Mouse (Mus musculus): ENCODE results near the gene Tbc1d25.

The Tbc1d25 gene

DNA sequence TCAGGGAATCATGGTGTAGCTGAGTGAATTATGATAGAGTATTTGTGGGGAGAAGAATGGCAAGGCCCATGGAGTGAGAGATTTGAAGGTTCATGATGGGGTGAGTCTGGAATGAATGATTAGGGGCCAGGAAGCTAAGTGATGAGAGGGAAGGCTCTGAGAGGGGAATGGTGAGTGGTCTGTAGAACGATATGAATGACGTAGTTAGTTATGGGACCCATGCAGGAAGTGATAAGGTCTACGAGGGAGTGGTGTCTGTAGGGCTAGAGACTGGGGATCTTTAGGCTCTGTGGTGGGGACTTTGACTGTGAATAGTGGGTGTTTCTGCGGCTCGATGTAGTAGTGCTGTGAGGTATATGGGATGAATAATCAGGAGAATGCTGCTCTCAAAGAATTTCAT is 3.7 kb upstream of the Tbc1d25 start:
- no peak for DNase-seq (ENCODE audit: low spot score in 2 of 2)

DNA sequence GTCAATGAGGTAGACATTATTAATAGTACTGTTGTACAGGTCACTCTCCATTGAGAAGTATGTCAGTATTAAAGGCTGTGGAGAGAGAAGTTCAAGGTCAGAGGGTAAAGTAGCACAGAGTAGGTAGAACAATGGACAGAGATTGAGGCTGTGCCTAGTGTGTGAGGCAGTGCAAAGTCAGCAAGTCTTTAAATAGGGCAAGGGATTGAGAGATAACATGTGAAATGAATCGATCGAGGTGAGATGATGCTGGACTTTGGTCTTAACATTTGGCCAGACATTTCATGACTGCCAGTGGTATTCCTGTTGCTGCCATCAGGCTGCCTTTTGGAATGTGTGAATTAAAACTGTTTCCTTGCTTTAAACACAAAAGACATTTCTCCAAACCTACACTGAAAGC is 2.9 kb upstream of the Tbc1d25 start:
- no peak for DNase-seq (ENCODE audit: low spot score in 2 of 2)

DNA sequence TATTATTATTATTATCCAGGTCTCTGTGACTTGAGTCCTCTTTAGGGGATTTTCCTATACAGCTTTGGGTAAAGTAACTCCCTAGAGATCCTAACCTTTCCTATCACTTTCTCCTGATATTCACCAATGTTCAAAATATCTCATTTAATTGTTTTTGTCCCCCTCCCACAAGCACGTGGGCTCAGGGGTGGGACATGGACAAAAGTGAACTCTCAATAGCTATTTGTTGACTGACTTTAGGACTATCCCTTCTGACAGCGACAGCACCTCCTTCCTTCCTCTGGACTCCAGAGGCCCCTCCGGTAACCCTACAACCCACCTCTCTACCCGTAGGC is 845 bp downstream of the Tbc1d25 start:
- no peak for DNase-seq (ENCODE audit: low spot score in 2 of 2)

DNA sequence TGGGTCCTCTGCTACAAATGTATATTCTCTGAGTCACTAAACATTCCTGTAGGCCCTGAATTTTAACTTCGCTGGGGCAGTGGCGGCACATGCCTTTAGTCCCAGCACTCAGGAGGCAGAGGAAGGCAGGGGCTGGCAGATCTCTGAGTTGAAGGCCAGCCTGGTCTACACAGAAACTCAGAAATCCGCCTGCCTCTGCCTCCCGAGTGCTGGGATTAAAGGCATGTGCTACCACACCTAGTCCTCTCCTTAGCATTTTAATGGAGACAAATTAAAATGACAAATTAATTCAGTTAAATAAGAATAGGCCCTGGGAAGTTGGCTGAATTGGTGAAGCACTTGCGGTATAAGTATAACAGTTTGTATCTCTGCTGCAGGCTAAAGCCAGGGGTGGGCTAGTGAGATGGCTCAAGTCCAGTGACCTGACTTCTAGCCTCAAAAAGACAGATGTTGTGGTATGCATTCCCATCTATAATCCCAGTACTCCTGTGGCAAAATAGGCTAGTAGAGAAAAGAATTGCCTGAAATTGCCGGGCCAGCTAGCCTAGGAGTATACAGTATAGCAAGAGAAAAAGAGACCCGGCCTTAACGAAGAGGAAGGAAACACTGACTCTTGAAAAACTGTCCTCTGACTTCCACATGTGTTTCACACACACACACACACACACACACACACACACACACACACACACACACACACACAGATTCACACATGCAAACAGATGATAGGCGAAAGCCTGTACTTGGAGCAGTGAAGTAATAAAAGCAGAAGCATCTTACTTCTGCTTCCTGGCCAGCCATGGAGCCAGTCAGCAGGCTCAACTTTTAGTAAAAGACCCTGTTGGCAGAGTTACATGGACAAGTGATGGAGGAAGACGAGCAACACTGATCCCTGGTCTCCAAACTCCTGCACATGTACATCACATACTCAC is 8.0 kb downstream of the Tbc1d25 start:
- DNase-seq (ENCODE audit: low spot score in 2 of 2) = no peak

DNA sequence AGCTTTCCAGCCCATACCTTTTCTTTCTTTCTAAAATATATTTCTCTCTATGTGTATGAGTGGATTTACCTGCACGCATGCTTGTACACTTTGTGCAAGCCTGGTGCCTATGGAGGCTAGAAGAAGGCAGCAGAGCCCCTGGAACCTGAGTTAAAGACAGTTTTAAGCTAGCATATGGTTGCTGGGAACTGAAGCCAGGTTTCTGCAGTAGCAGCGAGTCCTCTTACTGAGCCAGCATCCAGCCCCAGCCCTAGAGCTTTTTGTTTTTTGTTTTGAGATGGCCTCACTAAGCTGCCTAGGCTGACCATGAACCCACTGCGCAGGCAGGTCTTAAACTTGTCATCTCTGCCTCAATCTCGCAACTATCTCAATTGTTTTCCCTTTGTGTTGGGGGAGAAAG is 11.5 kb downstream of the Tbc1d25 start:
- DNase-seq (ENCODE audit: low spot score in 2 of 2) = no peak

DNA sequence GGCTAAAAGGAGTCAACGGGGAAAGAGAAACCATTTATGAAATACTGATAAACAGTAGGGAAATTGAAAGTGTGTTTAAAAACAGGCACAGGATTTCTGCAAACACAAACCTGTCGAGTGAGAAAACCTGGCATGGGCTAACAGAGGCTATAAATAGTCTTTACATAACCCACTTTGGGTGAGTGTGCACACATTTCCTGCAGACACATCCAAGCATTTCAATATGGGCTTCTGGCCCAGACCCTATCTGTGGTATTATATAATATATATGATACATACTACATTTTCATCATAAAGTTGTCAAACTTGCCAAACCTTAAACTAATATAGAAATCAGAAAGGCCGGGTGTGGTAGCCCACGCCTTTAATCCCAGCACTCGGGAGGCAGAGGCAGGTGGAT is 12.9 kb downstream of the Tbc1d25 start:
- DNase-seq (ENCODE audit: low spot score in 2 of 2) = no peak

DNA sequence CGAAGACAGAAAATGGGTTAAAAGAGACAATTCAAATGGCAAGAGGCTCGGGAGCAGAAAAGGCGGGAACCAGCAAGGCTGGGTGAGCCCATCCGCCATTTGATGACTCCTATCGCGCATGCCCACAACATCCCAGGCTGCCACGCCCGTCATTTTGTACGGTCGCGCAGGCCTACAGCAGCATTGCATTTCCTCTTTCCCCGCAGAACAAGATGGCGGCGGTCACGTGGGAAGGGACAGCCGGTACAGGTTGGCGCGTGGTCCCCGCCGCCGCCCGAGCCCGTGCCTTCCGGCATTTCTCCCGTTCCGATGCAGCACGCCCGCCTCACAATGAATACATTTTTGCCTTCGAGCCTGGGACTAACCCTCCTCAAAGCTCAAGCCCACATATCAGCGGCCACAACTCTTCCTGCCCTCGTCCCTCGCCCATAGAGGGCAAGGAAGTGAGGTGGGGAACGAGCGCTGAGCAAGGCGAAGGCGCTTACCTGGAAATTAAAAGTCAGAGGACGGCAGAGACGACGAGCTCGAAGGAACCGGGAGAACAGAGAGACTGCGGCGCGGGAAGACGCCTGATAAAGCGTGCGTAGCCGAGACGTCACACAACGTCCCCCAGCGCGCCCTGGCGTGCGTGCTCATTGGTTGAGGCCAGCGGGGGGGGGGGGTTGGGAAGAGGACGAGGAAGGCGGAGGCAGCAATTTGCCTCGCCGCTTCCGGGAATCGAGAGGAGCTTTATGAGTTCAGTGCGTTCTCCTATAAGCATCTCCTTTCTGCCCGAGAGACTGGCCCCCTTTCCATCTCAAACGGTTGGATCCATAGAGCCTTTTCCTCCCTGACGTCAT is 30.6 kb downstream of the Tbc1d25 start, which contains the start of gene Rbm3:
Rbm3 (minus strand) TSS at position 728 of the 839 bp plus-strand sequence.
- DNase-seq (ENCODE audit: low spot score in 2 of 2) = peak; percentile 59 to 82

DNA sequence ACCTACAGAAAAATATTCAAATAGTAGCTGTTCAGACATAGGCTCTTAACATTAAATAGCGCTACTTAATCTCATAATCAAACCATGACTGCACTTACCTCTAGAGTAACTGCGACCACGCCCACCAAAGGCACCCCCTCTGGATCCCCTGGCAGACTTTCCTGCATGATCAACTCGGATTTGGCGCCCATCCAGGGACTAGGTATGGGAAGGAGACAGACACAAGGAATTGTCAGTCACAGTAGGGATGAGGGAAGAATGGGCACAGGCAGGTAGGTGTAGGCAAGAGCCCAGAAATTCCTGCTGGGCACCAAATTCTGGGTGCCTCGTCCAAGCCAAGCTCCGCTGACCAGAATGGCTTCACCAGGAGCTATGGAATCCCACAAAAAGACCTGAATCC is 32.2 kb downstream of the Tbc1d25 start:
- no peak for DNase-seq (ENCODE audit: low spot score in 2 of 2)

DNA sequence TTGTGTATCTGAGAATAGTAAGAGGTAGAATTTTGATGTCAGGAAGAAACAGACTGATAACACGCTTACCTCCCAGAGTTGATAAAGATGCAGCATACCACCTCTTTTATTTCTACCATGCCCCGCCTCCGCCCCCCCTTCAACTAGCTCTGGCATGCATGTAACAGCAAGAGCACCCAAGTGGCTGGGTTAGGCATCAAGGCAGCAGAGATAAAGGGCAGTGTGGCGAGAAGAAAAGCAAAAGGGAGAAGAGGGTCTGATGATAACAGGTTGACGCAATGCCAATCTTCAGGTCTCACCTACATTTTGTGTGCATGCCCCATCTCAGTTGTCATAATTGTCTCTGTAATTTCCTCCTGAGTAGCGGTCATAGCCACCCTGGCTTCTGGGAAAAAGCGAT is 33.0 kb downstream of the Tbc1d25 start:
- no peak for DNase-seq (ENCODE audit: low spot score in 2 of 2)

DNA sequence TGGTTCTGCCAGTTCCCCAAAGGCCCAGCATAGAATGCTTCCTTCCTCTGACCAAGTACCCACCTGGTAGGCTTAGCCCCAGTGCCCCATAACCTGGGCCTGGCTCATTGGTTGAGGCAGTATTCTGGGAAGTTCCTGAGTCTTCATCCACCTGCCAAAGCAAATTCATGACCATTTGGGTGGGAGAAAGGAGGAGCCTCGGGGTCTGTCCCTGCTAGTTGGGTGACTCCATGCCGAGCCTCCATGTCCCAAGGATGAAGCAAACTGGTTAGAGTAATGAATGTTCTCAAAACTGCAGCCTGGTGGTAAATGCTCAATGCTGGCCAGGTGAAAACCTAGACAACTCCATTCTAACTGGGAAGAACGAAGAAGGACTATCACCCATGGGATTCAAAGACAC is 34.9 kb downstream of the Tbc1d25 start:
- no peak for DNase-seq (ENCODE audit: low spot score in 2 of 2)

DNA sequence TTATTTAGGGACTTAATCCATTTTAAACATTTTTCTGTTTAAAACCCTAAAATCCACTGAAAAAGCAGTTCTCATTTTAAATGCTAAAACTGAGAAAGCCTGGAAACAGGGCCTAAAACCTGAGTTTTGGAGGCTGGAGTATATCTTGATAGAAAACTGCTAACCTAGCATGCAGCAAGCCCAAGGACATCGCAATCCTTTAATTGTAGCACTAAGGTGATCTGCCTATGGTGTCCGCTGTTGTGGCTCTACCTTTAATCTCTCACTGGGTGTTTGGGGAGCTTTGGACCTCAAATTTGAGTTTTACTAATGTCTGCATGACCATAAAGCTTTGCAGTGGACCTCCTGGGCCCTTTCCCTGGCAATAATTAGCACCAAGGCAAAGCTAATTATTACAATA is 35.5 kb downstream of the Tbc1d25 start:
- no peak for DNase-seq (ENCODE audit: low spot score in 2 of 2)

DNA sequence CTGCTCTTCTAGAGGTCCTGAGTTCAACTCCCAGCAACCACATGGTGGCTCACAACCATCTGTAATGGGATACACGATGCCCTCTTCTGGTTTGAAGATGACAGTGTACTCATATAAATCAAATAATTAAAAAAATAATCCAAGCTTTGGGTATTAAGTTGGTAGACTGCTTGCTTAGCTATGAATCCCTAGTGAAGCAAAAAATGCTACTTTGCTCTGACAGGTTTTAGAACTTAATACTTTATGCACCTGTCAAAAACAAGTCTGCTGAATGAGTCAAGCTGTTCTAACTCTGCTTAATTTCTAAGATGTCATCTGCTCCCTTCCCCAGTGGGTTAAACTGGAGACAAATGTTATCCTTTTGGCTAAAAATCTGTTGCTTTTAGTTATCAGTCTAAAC is 36.5 kb downstream of the Tbc1d25 start:
- DNase-seq (ENCODE audit: low spot score in 2 of 2) = no peak

DNA sequence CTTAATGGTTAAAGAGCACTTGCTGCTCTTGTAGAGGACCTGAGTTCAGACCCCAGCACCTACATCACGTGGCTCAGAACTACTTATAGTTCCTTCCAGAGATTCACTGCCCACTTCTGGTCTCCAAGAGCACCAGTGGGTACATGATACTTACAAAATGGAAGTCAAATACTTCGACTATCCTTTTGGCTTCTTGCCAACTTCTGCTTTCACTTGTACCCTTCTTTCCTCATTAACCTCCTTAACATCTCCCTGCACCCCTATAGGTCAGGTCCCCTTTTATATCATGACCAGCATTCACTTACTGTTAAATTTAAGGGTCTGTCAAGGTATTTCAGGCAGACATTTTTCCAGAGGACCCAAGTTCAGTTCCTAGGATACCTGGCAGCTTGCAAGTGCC is 40.1 kb downstream of the Tbc1d25 start:
- no peak for DNase-seq (ENCODE audit: low spot score in 2 of 2)

DNA sequence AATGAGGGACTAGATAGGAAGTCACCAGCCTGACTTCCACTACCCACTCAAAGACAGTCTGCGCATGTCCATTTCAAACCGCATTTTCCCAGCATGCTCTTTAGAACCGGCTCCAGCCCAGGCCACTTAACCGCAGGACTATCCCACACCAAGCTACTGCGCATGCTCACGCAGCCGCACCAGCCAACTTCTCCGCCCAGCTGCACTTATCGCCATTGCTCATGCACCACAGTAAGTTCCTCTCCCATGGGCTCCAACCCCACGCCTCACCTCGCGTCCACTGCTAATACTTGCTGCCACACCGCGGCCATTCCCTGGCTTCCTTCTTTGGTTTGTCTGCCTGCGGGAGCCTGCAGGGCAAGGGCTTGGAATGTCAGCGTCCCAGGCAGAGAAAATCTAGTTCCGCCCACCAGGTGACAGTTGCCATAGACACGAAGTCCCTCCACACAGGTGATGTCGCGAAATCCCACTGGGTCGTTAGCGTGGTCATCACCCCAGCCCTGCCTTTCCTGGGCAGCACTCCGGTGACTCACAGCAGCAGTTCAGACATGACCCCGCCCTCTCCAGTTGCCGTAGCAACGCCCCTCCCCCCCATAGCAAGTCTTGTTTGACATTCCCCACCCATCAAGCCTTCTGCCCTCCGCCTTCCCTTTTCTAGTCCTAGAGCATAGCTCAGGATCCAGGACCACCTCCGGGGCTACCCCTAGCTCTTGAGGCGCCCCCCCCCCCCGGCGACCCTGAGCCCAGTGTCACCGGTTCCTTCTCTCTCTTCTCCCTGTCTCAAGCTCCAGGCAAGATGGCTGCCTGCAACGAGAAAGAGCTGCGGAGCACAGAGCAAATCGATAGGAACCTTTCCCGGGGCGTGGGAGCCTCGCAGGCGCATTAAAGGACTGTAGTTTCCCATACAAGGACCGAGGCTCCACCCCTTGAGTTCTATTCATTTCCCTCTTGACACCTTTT is 43.7 kb downstream of the Tbc1d25 start, which contains the start of gene Wdr13:
Wdr13 (minus strand) TSS at position 876 of the 960 bp plus-strand sequence.
- DNase-seq (ENCODE audit: low spot score in 2 of 2) = peak; percentile 59 to 85

DNA sequence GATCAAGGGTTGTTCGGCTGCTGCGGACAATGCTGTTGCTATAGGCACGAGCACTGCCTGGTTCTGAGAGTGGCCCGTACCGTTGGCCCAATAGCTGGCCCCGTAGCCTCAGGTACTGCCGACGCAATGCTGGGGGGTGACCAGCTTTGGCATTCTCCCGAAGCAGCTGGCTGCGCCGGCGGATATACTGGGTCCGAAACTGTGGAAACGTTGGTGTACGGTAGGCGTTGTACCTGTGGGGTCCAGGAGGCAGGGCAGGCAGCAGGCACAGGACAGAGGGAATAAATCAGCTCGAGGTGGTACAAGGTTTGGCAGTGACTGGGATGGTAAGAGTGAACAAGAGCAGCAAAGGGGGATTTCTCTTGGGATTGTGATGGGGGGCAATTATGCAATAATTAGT is 44.6 kb downstream of the Tbc1d25 start:
- no peak for DNase-seq (ENCODE audit: low spot score in 2 of 2)

DNA sequence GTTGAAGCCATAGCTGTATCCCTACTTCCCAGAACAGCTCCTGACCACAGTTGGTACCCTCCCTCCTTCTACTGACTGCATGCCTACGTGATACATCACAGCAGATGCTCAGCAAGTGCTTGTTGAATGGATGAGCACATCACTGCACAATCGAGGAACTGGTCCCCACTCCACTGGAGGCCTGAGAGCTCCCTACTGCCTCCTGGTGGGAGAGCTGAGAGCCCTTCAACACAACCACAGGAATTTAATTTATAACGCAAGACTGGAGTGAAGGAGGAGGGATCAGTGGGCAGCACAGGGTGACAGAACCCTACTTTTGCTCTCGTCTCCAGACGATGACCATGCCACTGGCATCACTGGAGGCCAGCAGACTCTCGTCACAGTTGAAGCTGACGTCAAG is 50.7 kb downstream of the Tbc1d25 start:
- DNase-seq (ENCODE audit: low spot score in 2 of 2) = no peak

DNA sequence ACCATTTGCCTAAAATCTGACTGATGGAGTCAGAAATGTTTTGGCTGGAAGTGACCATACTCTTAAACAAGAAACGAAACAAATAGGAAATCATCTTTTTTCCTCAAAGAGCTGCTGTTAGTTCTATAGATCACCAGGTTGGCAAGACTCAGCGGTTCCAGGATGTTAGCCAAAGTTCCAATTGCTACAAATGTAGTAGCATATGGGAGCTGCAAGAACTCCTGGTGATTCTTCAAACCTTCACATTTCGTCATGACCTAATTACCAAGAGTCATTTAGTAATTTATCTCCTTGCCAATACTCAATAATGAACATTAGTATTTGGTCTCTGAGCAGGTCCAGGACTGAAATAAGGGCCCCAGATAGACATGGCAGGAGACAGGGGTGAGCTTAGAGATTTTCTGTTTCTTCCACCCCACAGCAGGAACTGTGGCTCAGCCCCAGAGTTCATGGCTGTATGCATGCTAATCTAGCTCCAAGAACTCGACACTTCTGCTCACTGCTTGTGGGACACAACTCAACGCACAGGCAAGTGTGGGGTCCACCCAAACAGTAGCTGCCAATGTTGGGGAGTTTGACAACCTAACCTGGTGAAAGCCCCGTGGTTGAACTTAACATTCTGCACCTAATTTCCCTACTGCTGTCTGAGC is 52.0 kb downstream of the Tbc1d25 start:
- no peak for DNase-seq (ENCODE audit: low spot score in 2 of 2)

DNA sequence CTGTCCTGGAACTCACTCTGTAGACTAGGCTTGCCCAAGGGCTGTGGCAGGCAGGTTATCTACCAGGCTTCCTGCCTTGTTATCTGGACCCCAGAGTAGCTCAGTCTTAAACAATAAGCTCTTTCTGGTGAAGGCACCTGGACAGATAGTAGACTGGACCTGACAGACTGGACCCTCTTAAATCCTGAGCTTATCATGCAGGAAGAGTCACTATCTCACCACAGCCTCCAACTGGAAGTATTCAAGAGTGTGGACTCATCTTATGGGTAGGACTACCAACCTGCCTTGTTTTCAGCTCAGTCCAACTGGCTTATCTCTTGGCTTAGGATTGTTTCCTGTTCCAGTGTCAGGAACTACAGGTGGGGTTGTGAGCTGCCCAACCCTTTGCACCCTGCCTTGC is 58.7 kb downstream of the Tbc1d25 start:
- no peak for DNase-seq (ENCODE audit: low spot score in 2 of 2)

DNA sequence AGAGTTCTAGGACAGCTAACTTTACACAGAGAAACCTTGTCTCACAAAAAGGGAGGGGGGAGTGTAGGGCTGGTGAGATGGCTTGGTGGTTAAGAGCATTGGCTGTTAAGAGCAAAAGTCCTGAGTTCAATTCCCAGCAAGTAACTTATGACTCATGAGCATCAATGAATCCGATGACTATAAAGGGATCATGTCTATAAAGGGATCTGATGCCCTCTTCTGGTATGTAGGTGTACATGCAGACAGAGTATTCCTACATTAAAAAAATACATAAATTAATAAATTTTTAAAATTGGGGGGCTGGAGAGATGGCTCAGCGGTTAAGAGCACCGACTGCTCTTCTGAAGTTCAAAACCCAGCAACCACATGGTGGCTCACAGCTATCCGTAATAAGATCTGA is 60.7 kb downstream of the Tbc1d25 start:
- no peak for DNase-seq (ENCODE audit: low spot score in 2 of 2)

DNA sequence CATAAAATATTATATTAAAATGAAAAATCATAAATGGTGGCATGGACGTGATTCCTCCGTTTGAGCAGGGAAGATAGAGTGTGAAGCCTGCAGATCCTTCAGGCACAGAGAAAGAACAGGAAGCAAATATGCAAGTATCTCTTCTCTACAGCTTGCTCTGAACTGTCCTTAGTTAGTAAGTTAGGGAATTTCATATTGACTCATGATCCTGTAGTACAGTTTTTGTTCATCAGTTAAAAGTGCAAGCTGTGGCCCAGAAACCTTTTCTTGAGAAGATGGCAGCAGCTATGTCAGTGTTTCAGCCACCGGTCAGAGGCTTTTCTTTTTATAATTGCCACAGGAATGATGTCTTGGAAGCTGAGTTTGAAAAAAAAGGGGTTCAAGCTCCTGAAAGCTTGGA is 71.0 kb downstream of the Tbc1d25 start:
- DNase-seq (ENCODE audit: low spot score in 2 of 2) = no peak

Measured in urinary bladder, adult 18-20 months (tissue).